Mouse (Mus musculus) heart, embryonic 16.5 days (tissue): ENCODE results near the gene Dsel. TPM values are rescaled to one million over a fixed set of nuclear protein-coding genes. Genes with fewer than 3 reads are reported as not detected.
A peak's percentile ranks its signal among the peaks of the same experiment; 100 is the strongest.

Experiments
- ATAC-seq: fragments of 200-750 bp; cut with Nextera tagmentation; replicated peaks from 2 replicates; pipeline ENCODE4 v1.8.0; 2017; ENCODE audit warnings: moderate number of reproducible peaks; ENCODE audit not compliant: insufficient read depth, low FRiP score; ENCODE audit errors: extremely low read depth
- H3K27ac ChIP-seq: fragments of 300-500 bp; sonication (generic); 2 replicates; pipeline ENCODE4 v1.5.1; 2014; ENCODE audit warnings: mild to moderate bottlenecking, low read length, control low read depth, moderate library complexity
- H3K27me3 ChIP-seq: fragments of 300-500 bp; sonication (generic); 2 replicates; pipeline ENCODE4 v1.6.1; 2014; ENCODE audit warnings: low read length, mixed read lengths; ENCODE audit not compliant: control insufficient read depth, insufficient read depth
- H3K36me3 ChIP-seq: fragments of 300-500 bp; sonication (generic); 2 replicates; pipeline ENCODE4 v1.6.1; 2014; ENCODE audit not compliant: control insufficient read depth, insufficient read depth
- H3K4me1 ChIP-seq: fragments of 300-500 bp; sonication (generic); 2 replicates; pipeline ENCODE4 v1.6.1; 2014; ENCODE audit warnings: low read length, mixed read lengths; ENCODE audit not compliant: control insufficient read depth, insufficient read depth
- H3K4me2 ChIP-seq: fragments of 300-500 bp; sonication (generic); 2 replicates; pipeline ENCODE4 v1.6.1; 2014; ENCODE audit warnings: low read depth, mild to moderate bottlenecking, control low read depth, low read length
- H3K4me3 ChIP-seq: fragments of 300-500 bp; sonication (generic); 2 replicates; pipeline ENCODE4 v1.5.1; 2014; ENCODE audit warnings: mild to moderate bottlenecking, control low read depth, low read length
- H3K9ac ChIP-seq: fragments of 300-500 bp; sonication (generic); 2 replicates; pipeline ENCODE4 v1.6.1; 2014; ENCODE audit warnings: low read length, control low read depth
- H3K9me3 ChIP-seq: fragments of 300-500 bp; sonication (generic); replicated peaks from 2 replicates; pipeline ENCODE4 v1.6.1; 2016; ENCODE audit warnings: low read length; ENCODE audit not compliant: control insufficient read depth
- WGBS: fragments of 180-500 bp; shearing (Covaris S2); extraction: QIAGEN DNeasy Blood & Tissue Kit; methylation state at CpG from one replicate; pipeline ENCODE4 v1.1.7; 2014; 5-methylcytosine and 5-hydroxymethylcytosine counted together
- polyA plus RNA-seq: library from polyadenylated mRNA; unstranded; fragments of >200 nt; fragmentation: Nextera tagmentation; extraction: Ambion mirVana; gene quantifications from 2 replicates; pipeline ENCODE4 v1.2.1, GENCODE M21; 2015

Dsel gene
- 5.6 and 6.5 TPM in 2 replicates for polyA plus RNA-seq

- Histone ChIP-seq H3K27ac (peak within 1 kb of the TSS; percentile 92), H3K4me2 (peak within 1 kb of the TSS; percentile 88)
Observed at GRCm38 (mm10) chr1:111864779-111865165, at the start of gene Dsel. TSS of gene Dsel (minus strand) at chr1:111864918.

GRCm38 (mm10) chr1:111911424-111911823 lies 46.7 kb upstream of the Dsel start:
- WGBS, result 68% methylated on average over 1 of the region's 1 CpGs
- Histone ChIP-seq H3K4me1 (no peaks in the 10 kb centered on the region), H3K4me3 (no peak overlapping the region), H3K27me3 (no peaks in the 10 kb centered on the region), H3K4me2 (no peak overlapping the region), H3K9me3 (no peaks in the 10 kb centered on the region), H3K36me3 (no peaks in the 10 kb centered on the region), H3K9ac (no peak overlapping the region), H3K27ac (no peak overlapping the region)
- ATAC-seq, result no peak

More at GRCm38 (mm10) chr1:111864779-111865165, at the start of gene Dsel:
- WGBS, result under 1% methylated on average over 33 of the region's 33 CpGs
- H3K4me1 ChIP-seq, result no peaks in the 10 kb centered on the region
- peak; percentile 98 for ATAC-seq
- no peaks in the 10 kb centered on the region for H3K9me3 ChIP-seq
- H3K4me3 ChIP-seq, result peak within 1 kb of the TSS; percentile 66
- H3K36me3 ChIP-seq, result no peaks in the 10 kb centered on the region
- H3K27me3 ChIP-seq, result no peaks in the 10 kb centered on the region
- peak within 1 kb of the TSS; percentile 83 for H3K9ac ChIP-seq

- WGBS, result 74% methylated on average over 3 of the region's 3 CpGs
- Histone ChIP-seq H3K27me3 (no peaks in the 10 kb centered on the region), H3K9me3 (no peaks in the 10 kb centered on the region), H3K4me3 (no peak overlapping the region), H3K27ac (no peak overlapping the region), H3K9ac (no peak overlapping the region), H3K4me1 (no peaks in the 10 kb centered on the region), H3K36me3 (no peaks in the 10 kb centered on the region), H3K4me2 (no peak overlapping the region)
- ATAC-seq, result no peak
Observed at GRCm38 (mm10) chr1:111883336-111883735, 18.6 kb upstream of the Dsel start.

GRCm38 (mm10) chr1:111875784-111876183 lies 11.1 kb upstream of the Dsel start:
- Histone ChIP-seq H3K4me3 (no peak overlapping the region), H3K4me1 (no peaks in the 10 kb centered on the region), H3K27ac (no peak overlapping the region)

GRCm38 (mm10) chr1:111873196-111873595 lies 8.5 kb upstream of the Dsel start:
- Histone ChIP-seq H3K27ac (no peak overlapping the region), H3K4me3 (no peak overlapping the region), H3K9me3 (no peaks in the 10 kb centered on the region), H3K36me3 (no peaks in the 10 kb centered on the region), H3K27me3 (no peaks in the 10 kb centered on the region), H3K9ac (no peak overlapping the region), H3K4me1 (no peaks in the 10 kb centered on the region), H3K4me2 (no peak overlapping the region)
- ATAC-seq, result no peak

More at GRCm38 (mm10) chr1:111875784-111876183, 11.1 kb upstream of the Dsel start:
- H3K4me2 ChIP-seq, result no peak overlapping the region
- H3K9me3 ChIP-seq, result no peaks in the 10 kb centered on the region
- no peaks in the 10 kb centered on the region for H3K36me3 ChIP-seq
- no peak overlapping the region for H3K9ac ChIP-seq
- no peaks in the 10 kb centered on the region for H3K27me3 ChIP-seq
- no peak for ATAC-seq

GRCm38 (mm10) chr1:111865467-111865866 lies 749 bp upstream of the Dsel start:
- Histone ChIP-seq H3K27ac (no peak overlapping the region), H3K9ac (peak overlapping the region; percentile 8)
- WGBS, result 59% methylated on average over 2 of the region's 2 CpGs

GRCm38 (mm10) chr1:111864063-111864778 lies 497 bp downstream of the Dsel start:
- peak overlapping the region; percentile 92 for H3K27ac ChIP-seq
- peak; percentile 71 for ATAC-seq
- WGBS, result under 1% methylated on average over 41 of the region's 41 CpGs

More at GRCm38 (mm10) chr1:111865467-111865866, 749 bp upstream of the Dsel start:
- Histone ChIP-seq H3K36me3 (no peaks in the 10 kb centered on the region), H3K4me3 (no peak overlapping the region), H3K4me1 (no peaks in the 10 kb centered on the region), H3K27me3 (no peaks in the 10 kb centered on the region), H3K4me2 (peak overlapping the region; percentile 88), H3K9me3 (no peaks in the 10 kb centered on the region)
- ATAC-seq, result no peak

GRCm38 (mm10) chr1:111857852-111858251 lies 6.9 kb downstream of the Dsel start:
- Histone ChIP-seq H3K4me3 (no peak overlapping the region), H3K27ac (no peak overlapping the region), H3K9me3 (no peaks in the 10 kb centered on the region), H3K36me3 (no peaks in the 10 kb centered on the region), H3K9ac (no peak overlapping the region), H3K27me3 (no peaks in the 10 kb centered on the region), H3K4me1 (no peaks in the 10 kb centered on the region), H3K4me2 (no peak overlapping the region)
- 78% methylated on average over 1 of the region's 1 CpGs for WGBS
- no peak for ATAC-seq

More at GRCm38 (mm10) chr1:111864063-111864778, 497 bp downstream of the Dsel start:
- H3K4me1 ChIP-seq, result no peaks in the 10 kb centered on the region
- no peaks in the 10 kb centered on the region for H3K36me3 ChIP-seq
- H3K4me2 ChIP-seq, result peak overlapping the region; percentile 88
- H3K9me3 ChIP-seq, result no peaks in the 10 kb centered on the region
- H3K4me3 ChIP-seq, result peak overlapping the region; percentile 66
- no peaks in the 10 kb centered on the region for H3K27me3 ChIP-seq
- H3K9ac ChIP-seq, result peak overlapping the region; percentile 83

- 88% methylated on average over 8 of the region's 8 CpGs for WGBS
- no peak overlapping the region for H3K4me2 ChIP-seq
- no peak overlapping the region for H3K27ac ChIP-seq
- no peaks in the 10 kb centered on the region for H3K9me3 ChIP-seq
- no peaks in the 10 kb centered on the region for H3K27me3 ChIP-seq
- ATAC-seq, result no peak
- no peaks in the 10 kb centered on the region for H3K4me1 ChIP-seq
- H3K9ac ChIP-seq, result no peak overlapping the region
- H3K36me3 ChIP-seq, result no peaks in the 10 kb centered on the region
- no peak overlapping the region for H3K4me3 ChIP-seq
Observed at GRCm38 (mm10) chr1:111852439-111852838, 12.3 kb downstream of the Dsel start.
